Mouse (Mus musculus) neural tube, embryonic 14.5 days (tissue): ENCODE measurements at regions not wholly inside any gene's neighbourhood (a gene's known extent, or its start where the extent isn't known, plus 50 kb on each side); places are given as distances from the start of the nearest gene placed in this dataset.

Experiments used
- ATAC-seq: fragments of 200-750 bp; cut with Nextera tagmentation; 2 replicates; pipeline ENCODE4 v1.8.0; 2017; ENCODE audit warnings: low read depth, mild to moderate bottlenecking, moderate TSS enrichment, moderate library complexity
- H3K27ac ChIP-seq: fragments of 300-500 bp; sonication (generic); 2 replicates; pipeline ENCODE4 v1.5.1; 2014; ENCODE audit warnings: low read depth, mild to moderate bottlenecking, control low read depth, low read length, moderate library complexity, mixed read lengths
- H3K27me3 ChIP-seq: fragments of 300-500 bp; sonication (generic); 2 replicates; pipeline ENCODE4 v1.6.1; 2014; ENCODE audit warnings: low read length; ENCODE audit not compliant: control insufficient read depth, insufficient read depth
- H3K36me3 ChIP-seq: fragments of 300-500 bp; sonication (generic); 2 replicates; pipeline ENCODE4 v1.6.1; 2014; ENCODE audit warnings: low read length, mixed read lengths; ENCODE audit not compliant: control insufficient read depth, insufficient read depth
- H3K4me1 ChIP-seq: fragments of 300-500 bp; sonication (generic); 2 replicates; pipeline ENCODE4 v1.6.1; 2014; ENCODE audit warnings: low read length; ENCODE audit not compliant: control insufficient read depth, insufficient read depth
- H3K4me2 ChIP-seq: fragments of 300-500 bp; sonication (generic); 2 replicates; pipeline ENCODE4 v1.6.1; 2014; ENCODE audit warnings: mild to moderate bottlenecking, low read depth, low read length, control low read depth
- H3K4me3 ChIP-seq: fragments of 300-500 bp; sonication (generic); 2 replicates; pipeline ENCODE4 v1.5.1; 2014; ENCODE audit warnings: low read depth, low read length, control low read depth, mixed read lengths
- H3K9ac ChIP-seq: fragments of 300-500 bp; sonication (generic); replicated peaks from 2 replicates; pipeline ENCODE4 v1.6.1; 2014; ENCODE audit warnings: low read depth, mild to moderate bottlenecking, control low read depth, low read length, mixed read lengths
- H3K9me3 ChIP-seq: fragments of 300-500 bp; sonication (generic); 2 replicates; pipeline ENCODE4 v1.6.1; 2016; ENCODE audit warnings: low read length; ENCODE audit not compliant: control insufficient read depth
- WGBS: fragments of 180-500 bp; shearing (Covaris S2); extraction: QIAGEN DNeasy Blood & Tissue Kit; methylation state at CpG from one replicate; pipeline ENCODE4 v1.1.7; 2014; 5-methylcytosine and 5-hydroxymethylcytosine counted together

GRCm38 (mm10) chr17:82828434-82828997 lies 386.6 kb upstream of the Pkdcc start:
- Histone ChIP-seq H3K4me3 (no peak overlapping the region), H3K4me1 (no peaks in the 10 kb centered on the region), H3K27ac (no peak overlapping the region), H3K36me3 (no peaks in the 10 kb centered on the region), H3K27me3 (no peaks in the 10 kb centered on the region), H3K9me3 (no peaks in the 10 kb centered on the region), H3K4me2 (no peak overlapping the region), H3K9ac (no peak overlapping the region)
- 81% methylated on average over 5 of the region's 5 CpGs for WGBS
- no peak for ATAC-seq

GRCm38 (mm10) chr17:82829415-82829814 lies 385.7 kb upstream of the Pkdcc start:
- Histone ChIP-seq H3K4me1 (no peaks in the 10 kb centered on the region), H3K9me3 (no peaks in the 10 kb centered on the region), H3K4me3 (no peak overlapping the region), H3K27ac (no peak overlapping the region), H3K9ac (no peak overlapping the region), H3K27me3 (no peaks in the 10 kb centered on the region), H3K4me2 (no peak overlapping the region), H3K36me3 (no peaks in the 10 kb centered on the region)
- no peak for ATAC-seq
- WGBS = 89% methylated on average over 2 of the region's 2 CpGs

- H3K4me1 ChIP-seq = no peaks in the 10 kb centered on the region
- H3K9me3 ChIP-seq = no peaks in the 10 kb centered on the region
- no peaks in the 10 kb centered on the region for H3K27me3 ChIP-seq
- no peak overlapping the region for H3K4me2 ChIP-seq
- H3K9ac ChIP-seq = no peak overlapping the region
- no peak overlapping the region for H3K4me3 ChIP-seq
- H3K36me3 ChIP-seq = no peaks in the 10 kb centered on the region
- no peak for ATAC-seq
- WGBS = 84% methylated on average over 3 of the region's 3 CpGs
- no peak overlapping the region for H3K27ac ChIP-seq
These were observed 380.9 kb upstream of the Pkdcc start for GRCm38 (mm10) chr17:82834177-82834576.

- Histone ChIP-seq H3K4me1 (no peaks in the 10 kb centered on the region), H3K27ac (no peak overlapping the region), H3K4me3 (no peak overlapping the region), H3K27me3 (no peaks in the 10 kb centered on the region), H3K9ac (no peak overlapping the region), H3K36me3 (no peaks in the 10 kb centered on the region), H3K9me3 (no peaks in the 10 kb centered on the region), H3K4me2 (no peak overlapping the region)
- WGBS = 88% methylated on average over 3 of the region's 3 CpGs
- no peak for ATAC-seq
These were observed 379.0 kb upstream of the Pkdcc start for GRCm38 (mm10) chr17:82836115-82836514.

GRCm38 (mm10) chr17:82846776-82847494 lies 368.2 kb upstream of the Pkdcc start:
- no peak for ATAC-seq
- no peaks in the 10 kb centered on the region for H3K27me3 ChIP-seq
- no peak overlapping the region for H3K27ac ChIP-seq
- H3K9ac ChIP-seq = no peak overlapping the region
- WGBS = 86% methylated on average over 5 of the region's 5 CpGs
- H3K4me3 ChIP-seq = no peak overlapping the region
- H3K4me1 ChIP-seq = no peaks in the 10 kb centered on the region
- no peaks in the 10 kb centered on the region for H3K9me3 ChIP-seq
- no peak overlapping the region for H3K4me2 ChIP-seq
- no peaks in the 10 kb centered on the region for H3K36me3 ChIP-seq

- no peaks in the 10 kb centered on the region for H3K27me3 ChIP-seq
- H3K36me3 ChIP-seq = no peaks in the 10 kb centered on the region
- ATAC-seq = peak; percentile 97
- H3K4me3 ChIP-seq = no peak overlapping the region
- no peak overlapping the region for H3K27ac ChIP-seq
- H3K9me3 ChIP-seq = no peaks in the 10 kb centered on the region
- H3K4me2 ChIP-seq = peak overlapping the region; percentile 36; the same call in 1 of the 2 replicates
- 8% methylated on average over 16 of the region's 16 CpGs for WGBS
- no peaks in the 10 kb centered on the region for H3K4me1 ChIP-seq
- 0 out of 2 replicates have a peak overlapping the region, but pooled peaks have one; percentile 17 for H3K9ac ChIP-seq
These were observed 357.6 kb upstream of the Pkdcc start for GRCm38 (mm10) chr17:82857199-82858147.

- Histone ChIP-seq H3K4me2 (no peak overlapping the region), H3K4me3 (no peak overlapping the region), H3K27me3 (no peaks in the 10 kb centered on the region), H3K4me1 (no peaks in the 10 kb centered on the region), H3K9me3 (no peaks in the 10 kb centered on the region), H3K36me3 (no peaks in the 10 kb centered on the region), H3K27ac (no peak overlapping the region), H3K9ac (no peak overlapping the region)
- no peak for ATAC-seq
- 77% methylated on average over 5 of the region's 5 CpGs for WGBS
These were observed 354.7 kb upstream of the Pkdcc start for GRCm38 (mm10) chr17:82860391-82860790.

GRCm38 (mm10) chr17:82860966-82861365 lies 354.1 kb upstream of the Pkdcc start:
- 90% methylated on average over 5 of the region's 5 CpGs for WGBS

GRCm38 (mm10) chr17:82877131-82877530 lies 338.0 kb upstream of the Pkdcc start:
- no peaks in the 10 kb centered on the region for H3K36me3 ChIP-seq
- H3K9me3 ChIP-seq = no peaks in the 10 kb centered on the region
- no peak for ATAC-seq
- H3K4me2 ChIP-seq = no peak overlapping the region
- H3K4me1 ChIP-seq = no peaks in the 10 kb centered on the region
- no peaks in the 10 kb centered on the region for H3K27me3 ChIP-seq
- H3K4me3 ChIP-seq = no peak overlapping the region
- H3K27ac ChIP-seq = no peak overlapping the region
- no peak overlapping the region for H3K9ac ChIP-seq
- 85% methylated on average over 8 of the region's 8 CpGs for WGBS

More at GRCm38 (mm10) chr17:82860966-82861365, 354.1 kb upstream of the Pkdcc start:
- Histone ChIP-seq H3K4me1 (no peaks in the 10 kb centered on the region), H3K36me3 (no peaks in the 10 kb centered on the region), H3K27me3 (no peaks in the 10 kb centered on the region), H3K27ac (no peak overlapping the region), H3K9ac (no peak overlapping the region), H3K9me3 (no peaks in the 10 kb centered on the region), H3K4me3 (no peak overlapping the region), H3K4me2 (no peak overlapping the region)
- ATAC-seq = no peak
